In genomic region chr11:104667399-104667798, GRCm38 (mm10) we compare ENCODE assay signal across 20 mouse cellular contexts. TPM values are rescaled to one million over a fixed set of nuclear protein-coding genes. Genes with fewer than 3 reads are reported as not detected.
DNase-seq lines count a peak whose midpoint lies in the region; ATAC-seq and TF ChIP-seq lines count a peak whose summit lies in the region.
"Had no signal": no experiment of that assay in that cellular context is flagged by ENCODE, and none has a peak within 500 bp of the region (broad histone marks: within the 10 kb centered on the region; RNA-seq: fewer than 3 reads in every experiment).

No protein-coding gene starts in this region.

- 13% methylated on average over 5 of the region's 5 CpGs for WGBS in spleen, adult 2 months

- peak in 1 of 2 experiments; percentile 50 for DNase-seq in spleen, adult 2 months (ENCODE audit: low read depth in 1 of 2, low spot score in 2 of 2)
- DNase-seq in spleen, postnatal 4 days (ENCODE audit: low spot score in 2 of 2), result no peak
- DNase-seq in thymus, adult 18-20 months, result peak; percentile 38 to 56
- DNase-seq in yolk sac, embryonic 10.5 days (ENCODE audit: low spot score), result no peak
- no peak for DNase-seq in layer of hippocampus, postnatal 14 days (ENCODE audit: low spot score in 2 of 2)
- no peak for DNase-seq in c-Kit-positive CD71-positive TER-119-positive erythroid progenitor cells, embryonic 14.5 days (ENCODE audit: low spot score)
- DNase-seq: adrenal gland, postnatal 10 days; cerebellum, postnatal 36 days; gastrocnemius, adult 2 months; heart, postnatal 4 days; layer of hippocampus, adult 9-11 months; retina, postnatal 1 day; spleen, adult 18-20 months had no signal

- no peaks in the 10 kb centered on the region for H3K36me3 ChIP-seq in spleen, adult 2 months (ENCODE audit: control insufficient read depth, insufficient read depth, low read length)
- H3K36me3 ChIP-seq: heart, embryonic 10.5 days; neural tube, embryonic 13.5 days had no signal

- no peak for TF ChIP-seq POLR2A in spleen, adult 2 months (IDR thresholded peaks at IDR 0.05; ENCODE audit: low read depth, low read length)

- H3K4me1 ChIP-seq in spleen, adult 2 months (ENCODE audit: control insufficient read depth, insufficient read depth, insufficient read length), result peaks cover 24% of the 10 kb centered on the region; the same call in 1 of the 2 replicates
- H3K4me1 ChIP-seq: forebrain, embryonic 13.5 days; neural tube, embryonic 13.5 days had no signal

- TF ChIP-seq CTCF in spleen, adult 2 months (IDR thresholded peaks at IDR 0.05; ENCODE audit: extremely low read depth, insufficient read depth, insufficient read length, insufficient replicate concordance), result no peak

- peak overlapping the region; percentile 93 for H3K27ac ChIP-seq in spleen, adult 2 months (ENCODE audit: insufficient read depth, low read length)
- H3K27ac ChIP-seq: forebrain, embryonic 13.5 days; gastrocnemius, adult 2 months; heart, embryonic 10.5 days; kidney, postnatal 0 days; macrophage; neural tube, embryonic 13.5 days had no signal

- H3K4me3 ChIP-seq in spleen, adult 2 months (ENCODE audit: extremely low read depth, insufficient read depth, insufficient read length), result no peak overlapping the region
- H3K4me3 ChIP-seq: forebrain, embryonic 13.5 days; gastrocnemius, adult 2 months; heart, embryonic 10.5 days; neural tube, embryonic 13.5 days had no signal

- H3K27me3 ChIP-seq in spleen, adult 2 months (ENCODE audit: control insufficient read depth, insufficient read depth, low read length), result no peaks in the 10 kb centered on the region
- H3K27me3 ChIP-seq: forebrain, embryonic 13.5 days; neural tube, embryonic 13.5 days had no signal

- peak; percentile 55 for ATAC-seq in granulocyte monocyte progenitor cell, adult 5-6 weeks (replicated peaks; ENCODE audit: poor library complexity, severe bottlenecking)
- ATAC-seq: forebrain, embryonic 13.5 days; midbrain, embryonic 16.5 days had no signal

RNA-seq across cellular contexts. Expression of gene Gm11639, which starts 18.1 kb away (rescaled TPM):
- polyA plus RNA-seq in spleen, adult 2 months (2012; rRNA removed), result not detected in 2 replicates
- total RNA-seq in granulocyte monocyte progenitor cell, adult 5-6 weeks (2014; fragmentation: Nextera tagmentation), result not detected in 2 replicates
- total RNA-seq in granulocyte monocyte progenitor cell, adult 5-6 weeks (2017), result 0.13 TPM in 1 of 2 replicates, not detected in the other
- total RNA-seq in layer of hippocampus, postnatal 14 days (2021), result under 1 TPM; 0.46 to 0.48 TPM
- total RNA-seq: gastrocnemius, adult 2 months had no signal
- polyA plus RNA-seq: forebrain, embryonic 13.5 days; macrophage; midbrain, embryonic 16.5 days; neural tube, embryonic 13.5 days had no signal

RNA-seq across cellular contexts. Expression of gene Itgb3, which starts 59.6 kb away (rescaled TPM):
- 25.6 and 29.1 TPM in 2 replicates for polyA plus RNA-seq in spleen, adult 2 months (2012; rRNA removed)
- total RNA-seq in granulocyte monocyte progenitor cell, adult 5-6 weeks (2014; fragmentation: Nextera tagmentation), result 1.9 and 3.9 TPM in 2 replicates
- 5.5 and 7.2 TPM in 2 replicates for total RNA-seq in granulocyte monocyte progenitor cell, adult 5-6 weeks (2017)
- 1 to 10 TPM; 2.1 to 2.5 TPM for total RNA-seq in layer of hippocampus, postnatal 14 days (2021)

Comparison
In these comparisons a context has a peak if more than half of its experiments do, and no peak if none do; other contexts are left out.
1. DNase-seq: peak in thymus, adult 18-20 months (2 of 2); none in spleen, postnatal 4 days (0 of 2), yolk sac, embryonic 10.5 days (single experiment), layer of hippocampus, postnatal 14 days (0 of 2) and c-Kit-positive CD71-positive TER-119-positive erythroid progenitor cells, embryonic 14.5 days (single experiment).